Mouse (Mus musculus) limb, embryonic 10.5 days (tissue): ENCODE data around the gene Ppm1g. TPM values are rescaled to one million over a fixed set of nuclear protein-coding genes. Genes with fewer than 3 reads are reported as not detected.

ENCODE experiments used
- DNase-seq: peaks from one replicate; pipeline ENCODE4 v3.0.0-alpha.2; 2017; ENCODE audit warnings: low spot score
- H3K27ac ChIP-seq: fragments of 300-500 bp; sonication (generic); 2 replicates; pipeline ENCODE4 v1.5.1; 2016; ENCODE audit warnings: mild to moderate bottlenecking
- H3K27me3 ChIP-seq: fragments of 300-500 bp; sonication (generic); 2 replicates; pipeline ENCODE4 v1.6.1; 2016; ENCODE audit warnings: low read depth, mild to moderate bottlenecking; ENCODE audit not compliant: poor library complexity, severe bottlenecking
- H3K36me3 ChIP-seq: fragments of 300-500 bp; sonication (generic); 2 replicates; pipeline ENCODE4 v1.6.1; 2016; ENCODE audit warnings: mild to moderate bottlenecking, moderate library complexity
- H3K4me1 ChIP-seq: fragments of 300-500 bp; sonication (generic); 2 replicates; pipeline ENCODE4 v1.6.1; 2016
- H3K4me3 ChIP-seq: fragments of 300-500 bp; sonication (generic); 2 replicates; pipeline ENCODE4 v1.5.1; 2016; ENCODE audit warnings: mild to moderate bottlenecking, moderate library complexity
- H3K9me3 ChIP-seq: fragments of 300-500 bp; sonication (generic); replicated peaks from 2 replicates; pipeline ENCODE4 v1.6.1; 2016; ENCODE audit warnings: mild to moderate bottlenecking
- WGBS: fragments of 180-500 bp; shearing (Covaris S2); methylation state at CpG from one replicate; pipeline ENCODE4 v1.1.7; 2016; 5-methylcytosine and 5-hydroxymethylcytosine counted together
- polyA plus RNA-seq: library from polyadenylated mRNA; unstranded; fragments of >200 nt; fragmentation: Nextera tagmentation; extraction: Ambion mirVana; gene quantifications from 2 replicates; pipeline ENCODE4 v1.2.1, GENCODE M21; 2016

Ppm1g gene
- polyA plus RNA-seq, result 189 and 210 TPM in 2 replicates

GRCm38 (mm10) chr5:31220448-31221303, at the start of gene Ppm1g:
TSS of gene Ppm1g (minus strand) at chr5:31220687.
- DNase-seq, result peak; percentile 99
- WGBS, result under 1% methylated on average over 69 of the region's 70 CpGs
- no peaks in the 10 kb centered on the region for H3K27me3 ChIP-seq
- no peaks in the 10 kb centered on the region for H3K9me3 ChIP-seq
- peaks cover 11% of the 10 kb centered on the region; the same call in 1 of the 2 replicates for H3K36me3 ChIP-seq
- H3K4me3 ChIP-seq, result peak within 1 kb of the TSS; percentile 98
- peaks cover 5% of the 10 kb centered on the region; the same call in 1 of the 2 replicates for H3K4me1 ChIP-seq
- peak within 1 kb of the TSS; percentile 96 for H3K27ac ChIP-seq

GRCm38 (mm10) chr5:31267686-31268085, 47.2 kb upstream of the Ppm1g start:
- no peak for DNase-seq
- WGBS, result 86% methylated on average over 6 of the region's 6 CpGs
- Histone ChIP-seq H3K27me3 (no peaks in the 10 kb centered on the region), H3K27ac (no peak overlapping the region), H3K36me3 (peaks cover 94% of the 10 kb centered on the region), H3K4me3 (no peak overlapping the region), H3K9me3 (no peaks in the 10 kb centered on the region), H3K4me1 (no peaks in the 10 kb centered on the region)

GRCm38 (mm10) chr5:31266101-31266500, 45.6 kb upstream of the Ppm1g start:
- no peaks in the 10 kb centered on the region for H3K27me3 ChIP-seq
- no peak overlapping the region for H3K27ac ChIP-seq
- 90% methylated on average over 7 of the region's 7 CpGs for whole genome bisulfite sequencing
- no peaks in the 10 kb centered on the region for H3K4me1 ChIP-seq
- no peak overlapping the region for H3K4me3 ChIP-seq
- H3K9me3 ChIP-seq, result no peaks in the 10 kb centered on the region
- no peak for DNase-seq
- H3K36me3 ChIP-seq, result peaks cover 96% of the 10 kb centered on the region

- Histone ChIP-seq H3K27me3 (no peaks in the 10 kb centered on the region), H3K36me3 (peaks cover 92% of the 10 kb centered on the region), H3K27ac (no peak overlapping the region), H3K4me3 (no peak overlapping the region), H3K9me3 (no peaks in the 10 kb centered on the region), H3K4me1 (peaks cover 15% of the 10 kb centered on the region)
- WGBS, result 88% methylated on average over 11 of the region's 11 CpGs
- no peak for DNase-seq
Measured at GRCm38 (mm10) chr5:31257616-31258015, 37.1 kb upstream of the Ppm1g start.

- H3K27me3 ChIP-seq, result no peaks in the 10 kb centered on the region
- 81% methylated on average over 2 of the region's 2 CpGs for WGBS
- no peak overlapping the region for H3K4me3 ChIP-seq
- peaks cover 31% of the 10 kb centered on the region for H3K4me1 ChIP-seq
- no peak overlapping the region for H3K27ac ChIP-seq
- H3K9me3 ChIP-seq, result no peaks in the 10 kb centered on the region
- H3K36me3 ChIP-seq, result peaks cover 89% of the 10 kb centered on the region
- DNase-seq, result no peak
Measured at GRCm38 (mm10) chr5:31255971-31256370, 35.5 kb upstream of the Ppm1g start.

GRCm38 (mm10) chr5:31255381-31255780, 34.9 kb upstream of the Ppm1g start:
- 97% methylated on average over 2 of the region's 2 CpGs for WGBS
- DNase-seq, result no peak
- H3K36me3 ChIP-seq, result peaks cover 89% of the 10 kb centered on the region

GRCm38 (mm10) chr5:31254901-31255300, 34.4 kb upstream of the Ppm1g start:
- H3K27me3 ChIP-seq, result no peaks in the 10 kb centered on the region
- H3K4me1 ChIP-seq, result peaks cover 38% of the 10 kb centered on the region
- H3K4me3 ChIP-seq, result no peak overlapping the region
- no peak for DNase-seq
- WGBS, result 88% methylated on average over 8 of the region's 8 CpGs
- H3K27ac ChIP-seq, result no peak overlapping the region
- H3K36me3 ChIP-seq, result peaks cover 89% of the 10 kb centered on the region
- no peaks in the 10 kb centered on the region for H3K9me3 ChIP-seq

More at GRCm38 (mm10) chr5:31255381-31255780, 34.9 kb upstream of the Ppm1g start:
- no peaks in the 10 kb centered on the region for H3K9me3 ChIP-seq
- no peak overlapping the region for H3K27ac ChIP-seq
- no peaks in the 10 kb centered on the region for H3K27me3 ChIP-seq
- H3K4me3 ChIP-seq, result no peak overlapping the region
- H3K4me1 ChIP-seq, result peaks cover 37% of the 10 kb centered on the region

GRCm38 (mm10) chr5:31254452-31254851, 34.0 kb upstream of the Ppm1g start:
- Histone ChIP-seq H3K36me3 (peaks cover 89% of the 10 kb centered on the region), H3K27ac (no peak overlapping the region)

GRCm38 (mm10) chr5:31253806-31254205, 33.3 kb upstream of the Ppm1g start:
- Histone ChIP-seq H3K4me3 (no peak overlapping the region), H3K4me1 (peaks cover 38% of the 10 kb centered on the region), H3K27ac (peak overlapping the region; percentile 88), H3K36me3 (peaks cover 89% of the 10 kb centered on the region), H3K9me3 (no peaks in the 10 kb centered on the region), H3K27me3 (no peaks in the 10 kb centered on the region)
- WGBS, result 95% methylated on average over 8 of the region's 8 CpGs
- peak; percentile 29 for DNase-seq

More at GRCm38 (mm10) chr5:31254452-31254851, 34.0 kb upstream of the Ppm1g start:
- peaks cover 38% of the 10 kb centered on the region for H3K4me1 ChIP-seq
- H3K4me3 ChIP-seq, result no peak overlapping the region
- no peaks in the 10 kb centered on the region for H3K27me3 ChIP-seq
- DNase-seq, result peak; percentile 26
- H3K9me3 ChIP-seq, result no peaks in the 10 kb centered on the region
- WGBS, result 91% methylated on average over 7 of the region's 7 CpGs

GRCm38 (mm10) chr5:31252795-31253545, 32.5 kb upstream of the Ppm1g start:
- peak overlapping the region; percentile 88 for H3K27ac ChIP-seq
- peak; percentile 48 for DNase-seq
- H3K27me3 ChIP-seq, result no peaks in the 10 kb centered on the region
- H3K36me3 ChIP-seq, result peaks cover 92% of the 10 kb centered on the region
- 67% methylated on average over 16 of the region's 16 CpGs for WGBS
- peak overlapping the region; percentile 58 for H3K4me3 ChIP-seq
- H3K4me1 ChIP-seq, result peaks cover 38% of the 10 kb centered on the region
- H3K9me3 ChIP-seq, result no peaks in the 10 kb centered on the region

GRCm38 (mm10) chr5:31252151-31252550, 31.7 kb upstream of the Ppm1g start:
- Histone ChIP-seq H3K27ac (peak overlapping the region; percentile 88), H3K36me3 (peaks cover 92% of the 10 kb centered on the region), H3K9me3 (no peaks in the 10 kb centered on the region), H3K4me1 (peaks cover 38% of the 10 kb centered on the region), H3K27me3 (no peaks in the 10 kb centered on the region), H3K4me3 (peak overlapping the region; percentile 58)
- peak; percentile 60 for DNase-seq
- 40% methylated on average over 10 of the region's 10 CpGs for WGBS

GRCm38 (mm10) chr5:31251541-31252101, 31.1 kb upstream of the Ppm1g start, which contains the start of gene Krtcap3:
TSS of gene Krtcap3 (plus strand) at chr5:31251691.
- Histone ChIP-seq H3K4me3 (peak within 1 kb of the TSS; percentile 58), H3K27me3 (no peaks in the 10 kb centered on the region), H3K27ac (peak within 1 kb of the TSS; percentile 88), H3K9me3 (no peaks in the 10 kb centered on the region), H3K4me1 (peaks cover 38% of the 10 kb centered on the region), H3K36me3 (peaks cover 95% of the 10 kb centered on the region)
- DNase-seq, result peak; percentile 77
- WGBS, result 5% methylated on average over 47 of the region's 47 CpGs
